Mouse (Mus musculus) limb, embryonic 15.5 days (tissue): Measurements from ENCODE around the gene Phb2. TPM values are rescaled to one million over a fixed set of nuclear protein-coding genes. Genes with fewer than 3 reads are reported as not detected.

Source experiments
- ATAC-seq: fragments of 200-750 bp; cut with Nextera tagmentation; 2 replicates; pipeline ENCODE4 v1.8.0; 2017; ENCODE audit warnings: low read depth, moderate TSS enrichment; ENCODE audit not compliant: insufficient number of reproducible peaks, low FRiP score, low TSS enrichment
- H3K27ac ChIP-seq: fragments of 300-500 bp; sonication (generic); 2 replicates; pipeline ENCODE4 v1.5.1; 2015; ENCODE audit warnings: moderate library complexity, mild to moderate bottlenecking, inconsistent platforms
- H3K27me3 ChIP-seq: fragments of 300-500 bp; sonication (generic); 2 replicates; pipeline ENCODE4 v1.6.1; 2015; ENCODE audit warnings: inconsistent platforms
- H3K36me3 ChIP-seq: fragments of 300-500 bp; sonication (generic); 2 replicates; pipeline ENCODE4 v1.6.1; 2015; ENCODE audit warnings: inconsistent platforms
- H3K4me1 ChIP-seq: fragments of 300-500 bp; sonication (generic); 2 replicates; pipeline ENCODE4 v1.6.1; 2015; ENCODE audit warnings: inconsistent platforms
- H3K4me2 ChIP-seq: fragments of 300-500 bp; sonication (generic); 2 replicates; pipeline ENCODE4 v1.6.1; 2015; ENCODE audit warnings: mild to moderate bottlenecking, inconsistent platforms
- H3K4me3 ChIP-seq: fragments of 300-500 bp; sonication (generic); 2 replicates; pipeline ENCODE4 v1.5.1; 2015; ENCODE audit warnings: mild to moderate bottlenecking, inconsistent platforms
- H3K9ac ChIP-seq: fragments of 300-500 bp; sonication (generic); 2 replicates; pipeline ENCODE4 v1.6.1; 2015; ENCODE audit warnings: inconsistent platforms
- H3K9me3 ChIP-seq: fragments of 300-500 bp; sonication (generic); 2 replicates; pipeline ENCODE4 v1.6.1; 2016; ENCODE audit warnings: inconsistent platforms
- WGBS: fragments of 180-500 bp; shearing (Covaris S2); methylation state at CpG from one replicate; pipeline ENCODE4 v1.1.7; 2015; 5-methylcytosine and 5-hydroxymethylcytosine counted together
- polyA plus RNA-seq: library from polyadenylated mRNA; unstranded; fragments of >200 nt; fragmentation: Nextera tagmentation; extraction: Ambion mirVana; gene quantifications from 2 replicates; pipeline ENCODE4 v1.2.1, GENCODE M21; 2015

Gene Phb2
- polyA plus RNA-seq, 1 experiment from 2014 or later, result 285 TPM

DNA sequence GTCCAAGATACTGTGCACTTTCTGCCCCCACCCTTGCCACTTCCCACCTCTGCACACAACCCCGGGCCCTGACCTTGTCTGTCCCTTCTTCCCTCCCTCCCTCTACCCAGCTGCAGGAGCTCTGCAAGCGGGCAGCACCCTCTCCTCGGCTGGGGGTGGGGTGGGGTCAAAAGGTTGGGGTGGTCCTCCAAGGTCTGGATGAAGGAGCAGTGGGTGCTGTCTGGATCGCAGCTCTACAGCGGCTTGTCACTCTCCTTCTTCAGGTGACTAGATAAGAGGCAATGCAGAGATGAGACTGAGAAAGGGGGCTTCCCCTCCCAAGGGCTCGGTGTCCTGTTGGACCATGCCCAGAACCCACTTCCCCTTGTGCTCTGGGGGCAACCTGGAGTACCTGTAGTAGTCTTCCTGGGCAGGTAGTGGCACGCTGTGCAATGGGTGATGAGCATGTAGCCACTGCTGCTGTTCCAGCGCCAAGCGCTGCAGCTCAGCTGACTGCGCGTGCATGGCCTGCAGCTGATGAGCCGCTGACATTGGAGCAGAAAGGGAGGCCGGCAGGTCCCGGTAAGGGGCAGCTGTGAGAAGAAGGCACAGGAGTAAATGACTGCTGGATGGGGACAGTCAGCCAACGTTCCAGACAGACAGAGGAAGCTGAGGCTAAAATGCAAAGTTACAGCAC, 30.8 kb downstream of the Phb2 start:
- 90% methylated on average over 15 of the region's 15 CpGs for WGBS
- no peak overlapping the region for H3K4me2 ChIP-seq
- no peak overlapping the region for H3K9ac ChIP-seq
- H3K9me3 ChIP-seq, result no peaks in the 10 kb centered on the region
- peaks cover 55% of the 10 kb centered on the region for H3K4me1 ChIP-seq
- ATAC-seq, result no peak
- H3K4me3 ChIP-seq, result no peak overlapping the region
- no peaks in the 10 kb centered on the region for H3K27me3 ChIP-seq
- H3K27ac ChIP-seq, result 0 out of 2 replicates have a peak overlapping the region, but pooled peaks have one; percentile 43
- H3K36me3 ChIP-seq, result peaks cover 43% of the 10 kb centered on the region

DNA sequence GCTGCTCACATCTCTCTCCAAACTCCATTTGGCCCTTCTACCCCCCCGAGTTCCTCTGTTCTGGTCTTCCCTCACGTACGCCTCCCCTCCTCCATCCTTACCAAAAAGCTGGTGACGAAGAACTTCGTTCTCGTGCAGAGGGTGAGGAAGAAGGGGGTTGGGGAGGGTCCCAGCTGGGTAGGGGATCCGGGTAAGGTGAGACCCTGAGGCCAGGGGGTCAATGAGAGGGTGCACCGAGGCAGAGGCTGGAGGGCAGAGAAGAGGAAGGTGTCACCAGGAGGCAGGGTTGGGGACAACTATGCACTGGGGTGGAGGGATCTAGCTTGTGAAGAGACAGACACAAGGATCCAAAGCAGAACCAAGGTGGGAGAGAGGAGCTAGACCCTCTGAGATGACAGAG, 31.5 kb downstream of the Phb2 start:
- Histone ChIP-seq H3K36me3 (peaks cover 50% of the 10 kb centered on the region), H3K9me3 (no peaks in the 10 kb centered on the region), H3K27me3 (no peaks in the 10 kb centered on the region), H3K4me2 (no peak overlapping the region), H3K27ac (no peak overlapping the region), H3K4me1 (peaks cover 52% of the 10 kb centered on the region), H3K9ac (no peak overlapping the region), H3K4me3 (no peak overlapping the region)
- ATAC-seq, result no peak
- WGBS, result 95% methylated on average over 8 of the region's 8 CpGs

DNA sequence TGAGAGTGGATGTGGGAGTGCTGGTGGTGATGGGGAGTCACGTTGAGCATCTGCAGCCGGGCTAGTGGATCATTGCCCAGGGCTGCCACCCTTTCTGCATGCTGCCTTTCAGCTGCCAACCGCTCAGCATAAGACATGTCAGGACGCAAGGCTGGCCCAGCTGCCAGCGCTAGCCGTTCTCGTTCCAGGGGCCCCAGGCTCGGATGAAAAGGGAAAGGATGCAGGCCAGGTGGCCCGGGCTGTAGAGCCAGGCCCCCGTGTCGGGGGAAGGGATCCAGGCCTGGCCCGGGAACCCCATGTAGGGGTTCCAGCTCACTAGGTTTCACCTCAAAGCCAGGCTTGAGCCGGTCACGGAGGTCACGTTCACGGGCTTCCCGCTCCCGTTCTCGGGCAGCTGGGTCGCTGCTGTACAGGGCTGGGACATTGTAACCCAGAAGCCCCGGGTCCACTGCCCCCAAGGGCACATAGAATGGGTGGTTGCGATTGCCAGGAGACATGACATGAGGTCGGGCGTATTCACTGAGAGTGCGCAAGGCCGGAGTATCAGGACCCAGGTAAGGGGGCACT, 32.7 kb downstream of the Phb2 start:
- WGBS, result 64% methylated on average over 26 of the region's 26 CpGs
- Histone ChIP-seq H3K4me1 (peaks cover 40% of the 10 kb centered on the region), H3K9me3 (no peaks in the 10 kb centered on the region), H3K4me3 (peak overlapping the region; percentile 53), H3K4me2 (peak overlapping the region; percentile 94), H3K36me3 (peaks cover 59% of the 10 kb centered on the region), H3K27me3 (no peaks in the 10 kb centered on the region), H3K9ac (no peak overlapping the region), H3K27ac (peak overlapping the region; percentile 88)
- ATAC-seq, result no peak

DNA sequence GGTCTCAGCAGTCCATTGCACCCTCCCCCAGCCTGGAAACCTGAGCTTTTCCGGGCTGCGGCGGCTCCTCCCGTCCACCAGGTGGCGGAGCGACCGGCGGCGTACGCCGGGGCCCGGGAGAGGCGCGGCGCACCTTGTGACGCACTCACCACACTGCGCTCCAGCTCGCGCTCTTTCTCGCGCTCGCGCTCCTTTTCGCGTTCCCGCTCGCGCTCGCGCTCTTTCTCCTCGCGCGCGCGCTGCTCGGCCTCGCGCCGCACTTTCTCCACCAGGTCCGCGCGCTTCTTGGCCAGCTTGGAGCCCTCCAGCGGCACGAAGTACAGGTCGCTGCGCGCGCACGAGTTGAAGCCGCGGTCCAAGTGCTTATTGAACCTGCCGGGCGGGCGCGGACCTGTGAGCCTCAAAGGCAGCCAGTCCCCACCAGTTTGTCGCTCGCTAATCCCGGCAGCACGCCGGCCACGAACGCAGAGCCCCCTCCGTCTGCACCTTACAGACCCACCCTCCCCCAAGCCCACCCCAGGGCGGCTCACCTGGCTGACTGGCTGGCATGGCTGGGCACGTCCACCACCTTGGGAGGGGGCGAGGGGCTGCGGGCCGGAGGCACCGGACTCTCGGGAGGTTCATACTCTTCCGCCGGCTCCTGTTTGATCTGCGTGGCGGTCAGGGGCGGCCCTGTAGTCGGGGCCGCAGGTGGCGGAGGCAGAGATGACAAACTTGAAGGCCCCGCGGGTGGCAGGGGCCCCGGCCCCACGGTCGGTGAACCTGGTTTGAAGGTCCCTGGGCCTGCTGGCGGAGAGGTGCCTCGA, 33.6 kb downstream of the Phb2 start:
- Histone ChIP-seq H3K9ac (peak overlapping the region; percentile 65), H3K36me3 (peaks cover 61% of the 10 kb centered on the region), H3K27me3 (no peaks in the 10 kb centered on the region), H3K27ac (peak overlapping the region; percentile 88), H3K4me1 (peaks cover 36% of the 10 kb centered on the region), H3K9me3 (no peaks in the 10 kb centered on the region), H3K4me3 (peak overlapping the region; percentile 53), H3K4me2 (peak overlapping the region; percentile 94)
- under 1% methylated on average over 85 of the region's 85 CpGs for WGBS
- ATAC-seq, result peak; percentile 77

DNA sequence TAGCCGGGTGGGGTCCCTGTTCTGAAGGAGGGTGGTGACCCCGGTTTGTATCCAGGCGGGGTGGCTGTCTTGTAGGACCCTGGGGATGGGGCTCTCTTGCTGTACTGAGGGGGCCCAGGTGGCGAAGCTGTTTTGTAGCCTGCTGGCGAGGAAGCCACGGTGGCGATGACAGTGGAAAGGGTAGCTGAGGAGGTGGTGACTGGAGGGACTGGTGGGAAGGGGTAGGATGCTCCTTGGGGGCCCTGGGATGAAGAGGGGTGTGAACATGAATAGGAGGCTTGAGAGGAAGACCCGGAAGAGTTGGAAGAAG, 34.1 kb downstream of the Phb2 start:
- 17% methylated on average over 8 of the region's 8 CpGs for WGBS

DNA sequence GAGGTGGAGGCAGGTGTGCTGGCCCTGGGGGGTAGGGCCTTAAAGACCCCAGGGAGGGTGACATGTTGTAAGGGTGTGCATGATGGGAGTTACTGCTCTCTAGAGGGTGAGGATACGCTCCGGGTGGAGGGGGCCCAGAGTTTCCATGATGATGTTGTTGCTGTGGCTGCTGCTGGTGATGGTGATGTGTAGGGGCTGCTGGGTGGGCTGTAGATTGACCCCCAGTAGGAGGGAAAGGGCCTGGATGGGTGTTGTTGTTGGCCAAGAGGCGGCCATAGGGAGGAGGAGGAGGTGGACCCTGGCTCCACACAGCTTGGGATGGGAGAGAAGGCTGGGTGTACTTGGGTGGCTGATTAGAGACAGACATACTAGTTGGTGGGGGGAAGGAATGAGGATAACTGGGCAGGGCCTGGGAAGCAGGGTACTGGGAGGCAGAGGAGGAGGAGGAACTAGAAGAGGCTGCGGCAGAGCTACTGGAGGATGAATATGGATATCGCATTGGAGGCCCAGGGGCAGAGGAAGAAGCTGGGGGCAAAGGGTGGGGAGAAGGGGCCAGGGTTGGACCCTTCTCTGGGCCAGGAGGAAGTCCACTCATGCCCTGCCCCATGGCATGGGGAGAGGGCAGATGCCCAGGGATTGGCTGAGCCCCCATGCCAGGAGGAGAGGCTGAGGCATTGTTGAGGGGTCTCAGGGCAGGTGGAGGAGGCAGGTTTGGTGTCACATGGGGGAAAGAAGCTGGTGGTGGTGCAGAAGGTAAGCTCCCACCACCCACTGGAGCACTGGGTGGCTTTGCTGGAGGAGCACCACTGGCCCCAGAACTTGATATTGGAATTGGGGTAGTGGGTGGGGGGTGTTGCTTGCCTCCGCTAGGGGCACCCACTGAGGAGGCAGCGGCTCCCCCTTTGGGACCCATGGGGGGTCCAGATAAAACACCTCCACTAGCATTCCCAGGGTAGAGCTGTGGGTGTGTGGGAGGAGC, 34.8 kb downstream of the Phb2 start:
- Histone ChIP-seq H3K4me3 (peak overlapping the region; percentile 53), H3K36me3 (peaks cover 65% of the 10 kb centered on the region), H3K4me2 (peak overlapping the region; percentile 94), H3K27me3 (no peaks in the 10 kb centered on the region), H3K4me1 (peaks cover 31% of the 10 kb centered on the region), H3K9me3 (no peaks in the 10 kb centered on the region), H3K9ac (no peak overlapping the region), H3K27ac (peak overlapping the region; percentile 88)
- no peak for ATAC-seq
- WGBS, result 87% methylated on average over 7 of the region's 7 CpGs

More for the DNA sequence above, 34.1 kb downstream of the Phb2 start:
- H3K4me2 ChIP-seq, result peak overlapping the region; percentile 94
- H3K27me3 ChIP-seq, result no peaks in the 10 kb centered on the region
- H3K9me3 ChIP-seq, result no peaks in the 10 kb centered on the region
- H3K4me1 ChIP-seq, result peaks cover 36% of the 10 kb centered on the region
- H3K27ac ChIP-seq, result peak overlapping the region; percentile 88
- ATAC-seq, result no peak
- H3K36me3 ChIP-seq, result peaks cover 63% of the 10 kb centered on the region
- H3K9ac ChIP-seq, result peak overlapping the region; percentile 65
- peak overlapping the region; percentile 53 for H3K4me3 ChIP-seq

DNA sequence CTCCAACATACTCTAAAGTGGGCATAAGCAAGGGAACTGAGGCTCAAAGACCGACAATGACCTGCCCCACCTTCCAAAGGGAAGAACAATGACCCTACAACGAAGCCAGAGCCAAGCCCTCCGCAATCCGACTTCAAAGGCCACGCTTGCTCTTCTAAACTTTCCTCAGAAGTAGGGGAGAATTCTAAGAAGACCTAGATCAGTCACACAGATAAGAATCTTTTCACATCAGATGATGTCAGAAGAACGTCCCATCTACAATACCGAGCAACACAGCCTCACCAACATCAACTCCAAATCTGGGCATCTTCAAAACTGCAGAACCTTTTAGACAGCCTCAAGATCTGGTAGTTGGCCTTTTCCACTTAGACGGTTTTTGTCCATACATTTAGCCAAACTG, 38.3 kb downstream of the Phb2 start:
- peaks cover 39% of the 10 kb centered on the region for H3K4me1 ChIP-seq
- no peak overlapping the region for H3K4me3 ChIP-seq
- H3K27me3 ChIP-seq, result no peaks in the 10 kb centered on the region
- 80% methylated on average over 8 of the region's 8 CpGs for WGBS
- no peak overlapping the region for H3K9ac ChIP-seq
- no peak overlapping the region for H3K4me2 ChIP-seq
- H3K36me3 ChIP-seq, result peaks cover 43% of the 10 kb centered on the region
- no peaks in the 10 kb centered on the region for H3K9me3 ChIP-seq
- ATAC-seq, result no peak
- no peak overlapping the region for H3K27ac ChIP-seq

DNA sequence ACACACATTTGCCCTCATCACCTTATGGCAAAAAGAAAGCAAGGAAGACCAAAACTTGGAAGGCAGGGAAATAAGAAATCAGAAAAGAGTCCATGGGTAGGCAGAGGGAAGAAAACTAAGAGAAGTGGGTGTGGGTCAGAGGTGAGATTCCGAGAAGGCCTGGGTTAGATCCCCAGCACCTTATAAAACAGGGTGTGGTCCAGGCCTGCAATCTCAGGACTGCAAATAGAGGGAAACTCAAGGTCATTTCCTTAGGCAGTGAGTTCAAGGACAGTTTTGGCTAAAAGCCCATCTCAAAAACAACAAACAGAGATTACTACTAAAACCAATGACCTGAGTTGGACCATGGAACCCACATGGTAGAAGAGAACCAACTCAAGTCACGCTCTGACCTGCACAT, 41.7 kb downstream of the Phb2 start:
- WGBS, result 83% methylated on average over 2 of the region's 2 CpGs
- H3K4me3 ChIP-seq, result no peak overlapping the region

DNA sequence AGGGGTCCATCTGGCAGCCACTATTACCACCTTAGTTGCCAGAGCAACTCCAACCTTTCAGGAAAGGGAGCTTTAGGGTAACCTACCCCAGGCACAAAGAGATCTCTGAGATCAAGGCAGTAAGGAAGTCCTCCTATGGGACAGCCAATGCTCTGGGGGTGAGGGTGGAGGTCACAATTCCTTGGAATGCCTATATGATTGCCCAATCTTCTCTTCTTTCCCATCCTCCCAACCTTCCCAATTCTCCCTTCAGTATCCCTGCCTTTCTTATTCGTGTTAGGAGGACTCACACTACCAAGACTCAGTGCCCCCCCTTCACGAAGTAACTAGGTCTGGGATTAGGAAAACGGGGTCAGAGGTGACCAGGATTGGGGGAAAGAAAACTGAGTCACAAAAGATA, 43.2 kb downstream of the Phb2 start:
- peak overlapping the region; percentile 78 for H3K4me3 ChIP-seq
- peak overlapping the region; percentile 62 for H3K4me2 ChIP-seq
- peaks cover 48% of the 10 kb centered on the region for H3K4me1 ChIP-seq
- H3K27me3 ChIP-seq, result no peaks in the 10 kb centered on the region
- no peak for ATAC-seq
- WGBS, result 0% methylated on average over 3 of the region's 3 CpGs
- peaks cover 7% of the 10 kb centered on the region for H3K36me3 ChIP-seq
- H3K9me3 ChIP-seq, result no peaks in the 10 kb centered on the region
- peak overlapping the region; percentile 98 for H3K9ac ChIP-seq
- peak overlapping the region; percentile 99 for H3K27ac ChIP-seq

More for the DNA sequence above, 41.7 kb downstream of the Phb2 start:
- no peak overlapping the region for H3K27ac ChIP-seq
- ATAC-seq, result no peak
- peaks cover 19% of the 10 kb centered on the region for H3K36me3 ChIP-seq
- no peak overlapping the region for H3K9ac ChIP-seq
- no peaks in the 10 kb centered on the region for H3K9me3 ChIP-seq
- H3K4me2 ChIP-seq, result no peak overlapping the region
- H3K4me1 ChIP-seq, result peaks cover 41% of the 10 kb centered on the region
- no peaks in the 10 kb centered on the region for H3K27me3 ChIP-seq

DNA sequence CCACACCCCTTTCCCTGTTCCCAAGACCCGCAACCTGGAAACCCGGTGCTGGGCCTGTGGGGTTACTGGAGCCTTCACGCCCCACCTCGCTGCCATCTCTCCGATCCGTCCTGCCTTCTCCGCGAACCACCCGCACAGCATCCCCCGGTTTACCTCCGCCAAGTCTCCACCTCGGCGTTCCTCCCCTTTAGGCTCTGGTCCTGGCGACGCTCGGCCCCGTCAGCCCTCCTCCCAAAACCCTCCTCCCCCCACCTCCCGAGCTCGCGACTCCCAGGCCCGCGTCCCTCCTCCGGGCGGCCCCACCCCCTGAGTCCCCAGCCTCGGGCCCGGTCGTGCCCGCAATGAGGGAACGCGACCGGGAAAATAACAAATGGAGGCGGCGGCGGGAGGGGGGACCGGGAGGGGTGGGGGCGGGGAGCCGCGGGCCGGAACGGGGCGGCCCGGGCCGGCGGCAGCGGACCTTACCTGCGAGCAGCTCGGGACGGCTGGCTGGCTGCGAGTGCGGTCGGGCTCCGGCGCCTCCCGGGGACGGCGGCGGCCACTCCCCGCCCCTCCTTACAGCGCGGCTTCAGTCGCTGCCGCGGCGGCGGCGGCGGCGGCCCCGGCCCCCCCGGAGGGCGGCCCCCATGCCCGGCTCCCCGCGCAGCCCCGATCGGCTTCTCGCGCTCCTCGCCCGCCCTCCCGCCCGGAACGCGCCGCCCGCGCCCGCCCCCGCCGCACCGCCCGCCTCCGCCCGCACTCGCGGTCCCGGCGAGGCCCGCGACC, 43.9 kb downstream of the Phb2 start, which contains the start of the genes Gm45234 and Atn1:
Gene Gm45234 (minus strand): TSS at position 191 of the 765 bp plus-strand sequence.
Gene Atn1 (minus strand): TSS at position 694 of the 765 bp plus-strand sequence.
- peaks cover 7% of the 10 kb centered on the region for H3K36me3 ChIP-seq
- WGBS, result under 1% methylated on average over 54 of the region's 100 CpGs
- H3K4me3 ChIP-seq, result peak within 1 kb of the TSS; percentile 78
- H3K27ac ChIP-seq, result peak within 1 kb of the TSS; percentile 99
- H3K9ac ChIP-seq, result peak within 1 kb of the TSS; percentile 98
- no peaks in the 10 kb centered on the region for H3K9me3 ChIP-seq
- H3K4me2 ChIP-seq, result peak within 1 kb of the TSS; percentile 62
- H3K27me3 ChIP-seq, result no peaks in the 10 kb centered on the region
- ATAC-seq, result peak; percentile 59
- H3K4me1 ChIP-seq, result peaks cover 48% of the 10 kb centered on the region
